Mouse (Mus musculus) gastrocnemius, adult 18-20 months (tissue): ENCODE results near the gene Olfr1085. TPM values are rescaled to one million over a fixed set of nuclear protein-coding genes. Genes with fewer than 3 reads are reported as not detected.
"Not testable (repeated sequence)": the region's sequence is repeated elsewhere in the genome, so short reads cannot be mapped to it uniquely, and the experiment has no call there.

ENCODE experiments used
- DNase-seq: peaks from one replicate; pipeline ENCODE4 v3.0.0; 2021; ENCODE audit warnings: low spot score
- long read RNA-seq, 2 experiments: library from polyadenylated mRNA; stranded (forward); transcript quantifications; one replicate each; pipeline ENCODE4 v2.0.0; 2021
- total RNA-seq, 2 experiments: library from RNA; stranded (reverse); gene quantifications; 2 replicates each; pipeline ENCODE4 v1.2.3; 2021

Olfr1085 gene
- not detected for total RNA-seq
- long read RNA-seq, experiment 1 = 0 reads
- long read RNA-seq, experiment 2 = 0 reads

DNA sequence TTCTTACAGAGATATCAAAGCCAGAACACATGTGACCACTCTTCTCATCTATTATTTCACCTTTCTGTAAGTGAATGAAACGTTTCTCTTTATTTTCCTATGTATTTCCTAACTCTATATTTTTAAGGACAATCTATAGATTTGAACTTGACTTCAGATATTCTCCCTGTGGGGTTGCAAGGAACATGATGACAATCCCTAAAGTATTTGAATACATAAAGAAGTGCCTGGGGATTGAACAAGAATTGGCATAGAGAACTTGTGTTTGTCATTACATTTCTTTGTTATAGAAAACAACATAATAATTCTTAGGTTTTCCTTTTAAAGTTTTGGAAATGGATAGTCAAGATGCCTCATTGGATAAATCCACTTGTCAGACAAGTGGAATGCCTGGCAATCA is at the start of gene Olfr1085:
Gene Olfr1085, minus strand, starts transcription at position 101 of the 400 bp plus-strand sequence.
- no peak for DNase-seq

DNA sequence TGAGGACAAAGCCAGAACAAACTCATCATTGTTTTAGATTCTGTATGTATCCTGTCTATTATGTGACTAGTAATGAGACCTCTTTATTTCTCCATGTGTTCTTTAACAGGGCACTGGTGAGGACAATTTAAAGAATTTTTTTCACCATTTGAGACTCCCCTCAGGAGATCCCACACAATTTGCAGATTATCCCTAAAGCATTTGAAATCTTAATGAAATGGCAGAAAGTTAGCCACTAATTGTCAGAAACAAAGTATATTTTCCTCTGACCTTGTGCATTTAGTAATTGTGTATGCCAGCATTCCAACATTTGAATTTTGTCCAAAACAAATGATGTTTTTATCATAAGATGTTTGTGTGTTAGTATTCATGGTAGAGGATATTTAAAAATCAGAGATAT is 36.5 kb upstream of the Olfr1085 start, which contains the start of gene Olfr1087:
Gene Olfr1087, minus strand, starts transcription at position 101 of the 400 bp plus-strand sequence.
- no peak for DNase-seq

DNA sequence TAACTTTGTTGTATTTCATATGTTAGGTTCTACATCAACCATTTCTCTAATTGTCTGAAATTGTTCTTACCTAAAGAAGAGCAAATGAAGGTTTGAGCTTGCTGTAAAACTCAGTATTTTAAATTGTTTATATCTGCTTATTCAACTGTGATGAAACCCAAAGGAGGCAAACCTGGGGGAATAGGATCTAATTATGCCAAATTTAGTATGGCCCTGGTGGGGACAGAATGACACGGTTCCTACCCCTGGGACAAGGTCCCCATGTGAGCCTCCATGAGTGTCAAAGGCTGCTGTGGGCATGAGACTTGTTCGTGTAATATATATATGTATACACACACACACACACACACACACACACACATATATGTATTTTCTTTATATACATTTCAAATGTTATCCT is 18.2 kb upstream of the Olfr1085 start, which contains the start of gene Olfr1086:
Gene Olfr1086, minus strand, starts transcription at position 101 of the 400 bp plus-strand sequence.
- no peak for DNase-seq

DNA sequence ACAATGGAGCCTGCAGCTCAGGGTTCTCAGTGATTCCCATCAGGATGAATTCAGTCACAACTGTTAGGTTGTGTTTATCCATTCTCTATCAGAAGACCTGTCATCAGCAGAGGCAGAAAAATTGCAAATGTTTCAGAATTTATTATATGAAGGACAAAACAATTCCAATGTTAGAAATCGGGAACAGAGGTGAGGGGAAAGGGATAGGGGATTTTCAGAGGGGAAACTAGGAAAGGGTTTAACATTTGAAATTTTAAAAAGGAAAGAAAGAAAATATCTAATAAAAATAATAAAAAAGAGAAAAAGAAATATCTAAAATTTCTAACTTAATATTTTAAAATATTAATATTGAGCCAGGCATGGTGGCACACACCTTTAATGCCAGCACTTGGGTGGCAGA is 22.2 kb downstream of the Olfr1085 start, which contains the start of gene Olfr1084:
Gene Olfr1084, minus strand, starts transcription at position 101 of the 400 bp plus-strand sequence.
- not testable (repeated sequence) for DNase-seq

Other genes starting within 250 kb of the Olfr1085 start
- not detected for gene Olfr1061, start 248.0 kb downstream of the Olfr1085 start, total RNA-seq
- gene Olfr1062, start 235.3 kb downstream of the Olfr1085 start, total RNA-seq = not detected
- gene Olfr1065, start 211.4 kb downstream of the Olfr1085 start, total RNA-seq = not detected
- not detected for gene Olfr1066, start 205.8 kb downstream of the Olfr1085 start, total RNA-seq
- not detected for gene Olfr228, start 174.6 kb downstream of the Olfr1085 start, total RNA-seq
- gene Olfr1076, start 153.6 kb downstream of the Olfr1085 start, total RNA-seq = not detected
- not detected for gene Olfr1079, start 119.5 kb downstream of the Olfr1085 start, total RNA-seq
- not detected for gene Olfr1080, start 103.8 kb downstream of the Olfr1085 start, total RNA-seq
- gene Olfr1082, start 63.1 kb downstream of the Olfr1085 start, total RNA-seq = not detected
- gene Olfr1084, start 22.3 kb downstream of the Olfr1085 start, total RNA-seq = not detected
- not detected for gene Olfr1086, start 18.1 kb upstream of the Olfr1085 start, total RNA-seq
- not detected for gene Olfr1087, start 36.4 kb upstream of the Olfr1085 start, total RNA-seq
- not detected for gene Olfr1089, start 71.7 kb upstream of the Olfr1085 start, total RNA-seq
- gene Olfr1090, start 97.0 kb upstream of the Olfr1085 start, total RNA-seq = not detected
- gene Olfr1093, start 120.5 kb upstream of the Olfr1085 start, total RNA-seq = not detected
- not detected for gene Olfr141, start 148.0 kb upstream of the Olfr1085 start, total RNA-seq
- gene Olfr1094, start 162.6 kb upstream of the Olfr1085 start, total RNA-seq = not detected
- not detected for gene Olfr1095, start 189.7 kb upstream of the Olfr1085 start, total RNA-seq
- gene Gm13723, start 212.8 kb upstream of the Olfr1085 start, total RNA-seq = not detected
- gene Olfr1097, start 230.2 kb upstream of the Olfr1085 start, total RNA-seq = not detected